Mouse (Mus musculus) limb, embryonic 10.5 days (tissue): ENCODE data around the gene Cacna1e. TPM values are rescaled to one million over a fixed set of nuclear protein-coding genes. Genes with fewer than 3 reads are reported as not detected.

Source experiments
- DNase-seq: peaks from one replicate; pipeline ENCODE4 v3.0.0-alpha.2; 2017; ENCODE audit warnings: low spot score
- H3K27ac ChIP-seq: fragments of 300-500 bp; sonication (generic); 2 replicates; pipeline ENCODE4 v1.5.1; 2016; ENCODE audit warnings: mild to moderate bottlenecking
- H3K27me3 ChIP-seq: fragments of 300-500 bp; sonication (generic); 2 replicates; pipeline ENCODE4 v1.6.1; 2016; ENCODE audit warnings: low read depth, mild to moderate bottlenecking; ENCODE audit not compliant: poor library complexity, severe bottlenecking
- H3K36me3 ChIP-seq: fragments of 300-500 bp; sonication (generic); 2 replicates; pipeline ENCODE4 v1.6.1; 2016; ENCODE audit warnings: mild to moderate bottlenecking, moderate library complexity
- H3K4me1 ChIP-seq: fragments of 300-500 bp; sonication (generic); 2 replicates; pipeline ENCODE4 v1.6.1; 2016
- H3K4me3 ChIP-seq: fragments of 300-500 bp; sonication (generic); 2 replicates; pipeline ENCODE4 v1.5.1; 2016; ENCODE audit warnings: mild to moderate bottlenecking, moderate library complexity
- H3K9me3 ChIP-seq: fragments of 300-500 bp; sonication (generic); replicated peaks from 2 replicates; pipeline ENCODE4 v1.6.1; 2016; ENCODE audit warnings: mild to moderate bottlenecking
- WGBS: fragments of 180-500 bp; shearing (Covaris S2); methylation state at CpG from one replicate; pipeline ENCODE4 v1.1.7; 2016; 5-methylcytosine and 5-hydroxymethylcytosine counted together
- polyA plus RNA-seq: library from polyadenylated mRNA; unstranded; fragments of >200 nt; fragmentation: Nextera tagmentation; extraction: Ambion mirVana; gene quantifications from 2 replicates; pipeline ENCODE4 v1.2.1, GENCODE M21; 2016

Cacna1e gene
- polyA plus RNA-seq: 0.06 and 0.15 TPM in 2 replicates

GRCm38 (mm10) chr1:154884275-154885206 lies at the start of gene Cacna1e:
Gene Cacna1e (minus strand): TSS chr1:154884501.
- DNase-seq: peak; percentile 57
- Histone ChIP-seq H3K27ac (no peak within 1 kb of the TSS), H3K4me3 (peak within 1 kb of the TSS; percentile 54), H3K36me3 (no peaks in the 10 kb centered on the region), H3K4me1 (peaks cover 20% of the 10 kb centered on the region), H3K27me3 (peaks cover 61% of the 10 kb centered on the region), H3K9me3 (no peaks in the 10 kb centered on the region)
- WGBS: 6% methylated on average over 31 of the region's 31 CpGs

GRCm38 (mm10) chr1:154918406-154918805 lies 34.1 kb upstream of the Cacna1e start:
- no peaks in the 10 kb centered on the region for H3K27me3 ChIP-seq
- no peak for DNase-seq
- no peaks in the 10 kb centered on the region for H3K9me3 ChIP-seq
- WGBS: 73% methylated on average over 2 of the region's 2 CpGs
- no peaks in the 10 kb centered on the region for H3K36me3 ChIP-seq
- H3K27ac ChIP-seq: no peak overlapping the region
- H3K4me1 ChIP-seq: no peaks in the 10 kb centered on the region
- no peak overlapping the region for H3K4me3 ChIP-seq

- H3K4me1 ChIP-seq: no peaks in the 10 kb centered on the region
- H3K36me3 ChIP-seq: no peaks in the 10 kb centered on the region
- no peaks in the 10 kb centered on the region for H3K27me3 ChIP-seq
- 71% methylated on average over 6 of the region's 6 CpGs for WGBS
- DNase-seq: no peak
- H3K27ac ChIP-seq: no peak overlapping the region
- H3K9me3 ChIP-seq: no peaks in the 10 kb centered on the region
- H3K4me3 ChIP-seq: no peak overlapping the region
Measured at GRCm38 (mm10) chr1:154917438-154917837, 33.1 kb upstream of the Cacna1e start.

- H3K36me3 ChIP-seq: no peaks in the 10 kb centered on the region
- WGBS: 88% methylated on average over 2 of the region's 2 CpGs
Measured at GRCm38 (mm10) chr1:154909554-154909953, 25.3 kb upstream of the Cacna1e start.

GRCm38 (mm10) chr1:154897390-154897789 lies 13.1 kb upstream of the Cacna1e start:
- 90% methylated on average over 2 of the region's 2 CpGs for WGBS
- H3K4me3 ChIP-seq: no peak overlapping the region
- no peaks in the 10 kb centered on the region for H3K9me3 ChIP-seq
- DNase-seq: no peak
- H3K27ac ChIP-seq: no peak overlapping the region
- no peaks in the 10 kb centered on the region for H3K4me1 ChIP-seq
- no peaks in the 10 kb centered on the region for H3K27me3 ChIP-seq
- H3K36me3 ChIP-seq: no peaks in the 10 kb centered on the region

More at GRCm38 (mm10) chr1:154909554-154909953, 25.3 kb upstream of the Cacna1e start:
- no peak for DNase-seq
- Histone ChIP-seq H3K27ac (no peak overlapping the region), H3K4me1 (no peaks in the 10 kb centered on the region), H3K4me3 (no peak overlapping the region), H3K9me3 (no peaks in the 10 kb centered on the region), H3K27me3 (no peaks in the 10 kb centered on the region)

- Histone ChIP-seq H3K4me3 (no peak overlapping the region), H3K9me3 (no peaks in the 10 kb centered on the region), H3K27me3 (peaks cover 27% of the 10 kb centered on the region), H3K27ac (no peak overlapping the region), H3K4me1 (0 out of 2 replicates have a peak, but pooled peaks cover 4% of the 10 kb centered on the region), H3K36me3 (no peaks in the 10 kb centered on the region)
- 80% methylated on average over 5 of the region's 5 CpGs for WGBS
- DNase-seq: no peak
Measured at GRCm38 (mm10) chr1:154890244-154890643, 5.9 kb upstream of the Cacna1e start.

- no peak for DNase-seq
- Histone ChIP-seq H3K9me3 (no peaks in the 10 kb centered on the region), H3K27me3 (peaks cover 45% of the 10 kb centered on the region), H3K27ac (no peak overlapping the region), H3K4me3 (no peak overlapping the region), H3K36me3 (no peaks in the 10 kb centered on the region), H3K4me1 (peaks cover 18% of the 10 kb centered on the region)
- WGBS: 92% methylated on average over 5 of the region's 5 CpGs
Measured at GRCm38 (mm10) chr1:154888495-154888894, 4.2 kb upstream of the Cacna1e start.

- WGBS: 85% methylated on average over 5 of the region's 5 CpGs
- DNase-seq: no peak
- H3K4me1 ChIP-seq: peaks cover 20% of the 10 kb centered on the region
Measured at GRCm38 (mm10) chr1:154888018-154888417, 3.7 kb upstream of the Cacna1e start.

GRCm38 (mm10) chr1:154887546-154887945 lies 3.2 kb upstream of the Cacna1e start:
- Histone ChIP-seq H3K4me3 (no peak overlapping the region), H3K27me3 (peaks cover 54% of the 10 kb centered on the region), H3K36me3 (no peaks in the 10 kb centered on the region), H3K4me1 (peaks cover 20% of the 10 kb centered on the region), H3K9me3 (no peaks in the 10 kb centered on the region), H3K27ac (no peak overlapping the region)
- WGBS: 90% methylated on average over 3 of the region's 3 CpGs
- no peak for DNase-seq

More at GRCm38 (mm10) chr1:154888018-154888417, 3.7 kb upstream of the Cacna1e start:
- peaks cover 50% of the 10 kb centered on the region for H3K27me3 ChIP-seq
- H3K9me3 ChIP-seq: no peaks in the 10 kb centered on the region
- no peak overlapping the region for H3K4me3 ChIP-seq
- H3K36me3 ChIP-seq: no peaks in the 10 kb centered on the region
- no peak overlapping the region for H3K27ac ChIP-seq

- Histone ChIP-seq H3K4me1 (peaks cover 20% of the 10 kb centered on the region), H3K27me3 (peaks cover 61% of the 10 kb centered on the region)
- no peak for DNase-seq
Measured at GRCm38 (mm10) chr1:154886611-154887010, 2.3 kb upstream of the Cacna1e start.

GRCm38 (mm10) chr1:154885207-154885548 lies 877 bp upstream of the Cacna1e start:
- peaks cover 20% of the 10 kb centered on the region for H3K4me1 ChIP-seq
- WGBS: 27% methylated on average over 6 of the region's 6 CpGs
- no peak overlapping the region for H3K4me3 ChIP-seq
- peaks cover 61% of the 10 kb centered on the region for H3K27me3 ChIP-seq
- no peaks in the 10 kb centered on the region for H3K9me3 ChIP-seq
- H3K36me3 ChIP-seq: no peaks in the 10 kb centered on the region
- H3K27ac ChIP-seq: no peak overlapping the region
- DNase-seq: no peak

More at GRCm38 (mm10) chr1:154886611-154887010, 2.3 kb upstream of the Cacna1e start:
- H3K27ac ChIP-seq: no peak overlapping the region
- no peaks in the 10 kb centered on the region for H3K36me3 ChIP-seq
- no peaks in the 10 kb centered on the region for H3K9me3 ChIP-seq
- WGBS: 64% methylated on average over 2 of the region's 2 CpGs
- H3K4me3 ChIP-seq: no peak overlapping the region

GRCm38 (mm10) chr1:154883596-154884191 lies 607 bp downstream of the Cacna1e start:
- Histone ChIP-seq H3K27me3 (peaks cover 61% of the 10 kb centered on the region), H3K4me1 (peaks cover 20% of the 10 kb centered on the region), H3K36me3 (no peaks in the 10 kb centered on the region), H3K27ac (no peak overlapping the region), H3K4me3 (peak overlapping the region; percentile 54), H3K9me3 (no peaks in the 10 kb centered on the region)
- peak; percentile 53 for DNase-seq
- WGBS: 2% methylated on average over 18 of the region's 18 CpGs

GRCm38 (mm10) chr1:154865981-154866380 lies 18.3 kb downstream of the Cacna1e start:
- 83% methylated on average over 1 of the region's 1 CpGs for WGBS
- Histone ChIP-seq H3K9me3 (no peaks in the 10 kb centered on the region), H3K27me3 (no peaks in the 10 kb centered on the region), H3K27ac (no peak overlapping the region), H3K4me3 (no peak overlapping the region), H3K36me3 (no peaks in the 10 kb centered on the region), H3K4me1 (no peaks in the 10 kb centered on the region)
- no peak for DNase-seq
